Mouse (Mus musculus) adrenal gland, postnatal 10 days (tissue): ENCODE results near the gene Mmp15. TPM values are rescaled to one million over a fixed set of nuclear protein-coding genes. Genes with fewer than 3 reads are reported as not detected.

Experiments used
- total RNA-seq, 2 experiments: library from RNA; stranded (reverse); gene quantifications; 2 replicates each; pipeline ENCODE4 v1.2.3; 2021

Mmp15 gene
- total RNA-seq, 2 experiments from 2014 or later = 23.0 to 32.7 TPM

Other genes starting within 250 kb of the Mmp15 start
- 10 to 100 TPM; 80.0 to 89.0 TPM for gene Kifc3, start 149.5 kb upstream of the Mmp15 start, total RNA-seq
- gene Cngb1, start 45.7 kb upstream of the Mmp15 start, total RNA-seq = 1 to 10 TPM in 1 of 2 experiments, under 1 TPM in 1; 0.60 to 1.5 TPM
- gene Tepp, start 41.7 kb upstream of the Mmp15 start, total RNA-seq = not detected
- 10 to 100 TPM; 10.5 to 11.3 TPM for gene Zfp319, start 20.3 kb upstream of the Mmp15 start, total RNA-seq
- 10 to 100 TPM; 18.5 to 20.5 TPM for gene Usb1, start 20.0 kb upstream of the Mmp15 start, total RNA-seq
- gene Cfap20, start 82.6 kb downstream of the Mmp15 start, total RNA-seq = 10 to 100 TPM; 48.4 to 57.7 TPM
- gene Csnk2a2, start 137.8 kb downstream of the Mmp15 start, total RNA-seq = 10 to 100 TPM; 68.8 to 70.0 TPM
- gene Ccdc113, start 181.8 kb downstream of the Mmp15 start, total RNA-seq = 1 to 10 TPM in 1 of 2 experiments, under 1 TPM in 1; 0.76 to 1.2 TPM
- gene Prss54, start 224.1 kb downstream of the Mmp15 start, total RNA-seq = not detected